Mouse (Mus musculus) midbrain, postnatal 0 days (tissue): ENCODE measurements around the gene Gm8439. TPM values are rescaled to one million over a fixed set of nuclear protein-coding genes. Genes with fewer than 3 reads are reported as not detected.

Source experiments
- ATAC-seq: fragments of 200-750 bp; cut with Nextera tagmentation; 2 replicates; pipeline ENCODE4 v1.8.0; 2017; ENCODE audit warnings: moderate number of reproducible peaks, mild to moderate bottlenecking, moderate TSS enrichment, moderate library complexity; ENCODE audit not compliant: low FRiP score
- DNase-seq: peaks from one replicate; pipeline ENCODE4 v3.0.0-alpha.2; 2015; ENCODE audit warnings: low spot score
- H3K27ac ChIP-seq: fragments of 300-500 bp; sonication (generic); 2 replicates; pipeline ENCODE4 v1.5.1; 2014; ENCODE audit warnings: low read depth, mild to moderate bottlenecking, low read length, mixed read lengths
- H3K27me3 ChIP-seq: fragments of 300-500 bp; sonication (generic); 2 replicates; pipeline ENCODE4 v1.6.1; 2014; ENCODE audit warnings: low read length, control low read depth, mixed read lengths; ENCODE audit not compliant: insufficient read depth
- H3K36me3 ChIP-seq: fragments of 300-500 bp; sonication (generic); 2 replicates; pipeline ENCODE4 v1.6.1; 2014; ENCODE audit warnings: low read length, control low read depth, mixed read lengths; ENCODE audit not compliant: insufficient read depth
- H3K4me1 ChIP-seq: fragments of 300-500 bp; sonication (generic); 2 replicates; pipeline ENCODE4 v1.6.1; 2014; ENCODE audit warnings: mild to moderate bottlenecking, control low read depth, antibody characterized with exemption, low read length, mixed read lengths; ENCODE audit not compliant: insufficient read depth
- H3K4me2 ChIP-seq: fragments of 300-500 bp; sonication (generic); 2 replicates; pipeline ENCODE4 v1.6.1; 2014; ENCODE audit warnings: low read depth, mild to moderate bottlenecking, low read length, mixed read lengths; ENCODE audit not compliant: poor library complexity, severe bottlenecking
- H3K4me3 ChIP-seq: fragments of 300-500 bp; sonication (generic); 2 replicates; pipeline ENCODE4 v1.5.1; 2014; ENCODE audit warnings: low read depth, mild to moderate bottlenecking, low read length, moderate library complexity
- H3K9ac ChIP-seq: fragments of 300-500 bp; sonication (generic); replicated peaks from 2 replicates; pipeline ENCODE4 v1.6.1; 2014; ENCODE audit warnings: mild to moderate bottlenecking, low read length, moderate library complexity, mixed read lengths; ENCODE audit not compliant: poor library complexity, severe bottlenecking
- H3K9me3 ChIP-seq: fragments of 300-500 bp; sonication (generic); 2 replicates; pipeline ENCODE4 v1.6.1; 2016; ENCODE audit warnings: low read length, control low read depth
- CTCF ChIP-seq: IDR thresholded peaks from 2 replicates; pipeline ENCODE4 v1.5.1; 2016; ENCODE audit warnings: antibody characterized with exemption, mild to moderate bottlenecking
- WGBS: fragments of 180-500 bp; shearing (Covaris S2); extraction: QIAGEN DNeasy Blood & Tissue Kit; methylation state at CpG from one replicate; pipeline ENCODE4 v1.1.7; 2014; 5-methylcytosine and 5-hydroxymethylcytosine counted together
- polyA plus RNA-seq: library from polyadenylated mRNA; unstranded; fragments of >200 nt; fragmentation: Nextera tagmentation; extraction: Ambion mirVana; gene quantifications from 2 replicates; pipeline ENCODE4 v1.2.1, GENCODE M21; 2015
- total RNA-seq: library from RNA; depleted of rRNA; stranded (reverse); fragments of >200 nt; gene quantifications from 2 replicates; pipeline ENCODE4 v1.2.3, GENCODE M21; 2014

Gm8439 gene
- total and polyA plus RNA-seq, 2 experiments from 2014 or later = not detected

- 0% methylated on average over 91 of the region's 97 CpGs for WGBS
Observed at GRCm38 (mm10) chr4:120569486-120570437, 18.8 kb upstream of the Gm8439 start, which contains the start of gene Ctps. TSS of gene Ctps (minus strand) at chr4:120570276.

GRCm38 (mm10) chr4:120570438-120571069 lies 18.0 kb upstream of the Gm8439 start:
- 1% methylated on average over 27 of the region's 27 CpGs for WGBS
- peak; percentile 61 for ATAC-seq
- Histone ChIP-seq H3K27me3 (no peaks in the 10 kb centered on the region), H3K36me3 (no peaks in the 10 kb centered on the region), H3K27ac (peak overlapping the region; percentile 92), H3K4me1 (peaks cover 8% of the 10 kb centered on the region; the same call in 1 of the 2 replicates), H3K9me3 (no peaks in the 10 kb centered on the region), H3K4me3 (peak overlapping the region; percentile 73), H3K4me2 (peak overlapping the region; percentile 75), H3K9ac (peak overlapping the region; percentile 86)
- no peak for DNase-seq
- TF ChIP-seq CTCF = no peak

More at GRCm38 (mm10) chr4:120569486-120570437, 18.8 kb upstream of the Gm8439 start, which contains the start of gene Ctps:
- Histone ChIP-seq H3K4me2 (peak within 1 kb of the TSS; percentile 75), H3K9me3 (no peaks in the 10 kb centered on the region), H3K36me3 (no peaks in the 10 kb centered on the region), H3K4me1 (peaks cover 8% of the 10 kb centered on the region; the same call in 1 of the 2 replicates), H3K4me3 (peak within 1 kb of the TSS; percentile 73), H3K27ac (peak within 1 kb of the TSS; percentile 92), H3K27me3 (no peaks in the 10 kb centered on the region), H3K9ac (peak within 1 kb of the TSS; percentile 86)
- peak; percentile 97 for ATAC-seq
- peak; percentile 97 for DNase-seq
- no peak for TF ChIP-seq CTCF

GRCm38 (mm10) chr4:120571070-120571464 lies 17.5 kb upstream of the Gm8439 start:
- Histone ChIP-seq H3K27ac (peak overlapping the region; percentile 92), H3K4me2 (peak overlapping the region; percentile 75), H3K4me1 (peaks cover 8% of the 10 kb centered on the region; the same call in 1 of the 2 replicates), H3K9me3 (no peaks in the 10 kb centered on the region), H3K27me3 (no peaks in the 10 kb centered on the region), H3K4me3 (peak overlapping the region; percentile 73; the same call in 1 of the 2 replicates), H3K9ac (no peak overlapping the region), H3K36me3 (no peaks in the 10 kb centered on the region)
- 71% methylated on average over 3 of the region's 3 CpGs for WGBS
- no peak for TF ChIP-seq CTCF
- ATAC-seq (no peak), DNase-seq (no peak)

GRCm38 (mm10) chr4:120571691-120572090 lies 16.9 kb upstream of the Gm8439 start:
- H3K4me2 ChIP-seq = no peak overlapping the region
- peaks cover 8% of the 10 kb centered on the region; the same call in 1 of the 2 replicates for H3K4me1 ChIP-seq
- H3K36me3 ChIP-seq = no peaks in the 10 kb centered on the region
- 72% methylated on average over 3 of the region's 3 CpGs for WGBS
- H3K27me3 ChIP-seq = no peaks in the 10 kb centered on the region
- no peak overlapping the region for H3K27ac ChIP-seq
- ATAC-seq (no peak), DNase-seq (no peak)
- H3K9ac ChIP-seq = no peak overlapping the region
- TF ChIP-seq CTCF = no peak
- H3K9me3 ChIP-seq = no peaks in the 10 kb centered on the region
- no peak overlapping the region for H3K4me3 ChIP-seq

- Histone ChIP-seq H3K27ac (no peak overlapping the region), H3K4me3 (no peak overlapping the region), H3K4me2 (no peak overlapping the region), H3K27me3 (no peaks in the 10 kb centered on the region), H3K9ac (no peak overlapping the region), H3K4me1 (no peaks in the 10 kb centered on the region), H3K9me3 (no peaks in the 10 kb centered on the region), H3K36me3 (no peaks in the 10 kb centered on the region)
- no peak for ATAC-seq
- TF ChIP-seq CTCF = no peak
- DNase-seq = no peak
- 80% methylated on average over 5 of the region's 5 CpGs for WGBS
Observed at GRCm38 (mm10) chr4:120580894-120581293, 7.7 kb upstream of the Gm8439 start.
